15 mouse cellular contexts compared by ENCODE assay signal in genomic region chr7:47034785-47035384, GRCm38 (mm10). TPM values are rescaled to one million over a fixed set of nuclear protein-coding genes. Genes with fewer than 3 reads are reported as not detected.
"Had no signal": no experiment of that assay in that cellular context is flagged by ENCODE, and none has a peak within 500 bp of the region (broad histone marks: within the 10 kb centered on the region; RNA-seq: fewer than 3 reads in every experiment).

No protein-coding gene starts in this region.

- DNase-seq: kidney, adult 8-10 months; kidney, postnatal 25 days; lung, embryonic 14.5 days; lung, postnatal 10 days; lung, postnatal 4 days; right cerebral cortex, adult 18-20 months; right cerebral cortex, postnatal 25 days; thymus, postnatal 4 days had no signal

- ATAC-seq: intestine, embryonic 15.5 days; midbrain, embryonic 13.5 days had no signal

RNA-seq across cellular contexts. Expression of gene Gm9999, which starts 51.5 kb away (rescaled TPM):
- total RNA-seq: layer of hippocampus, adult 2 months; layer of hippocampus, postnatal 14 days; left cerebral cortex, adult 2 months; left cerebral cortex, postnatal 25 days; midbrain, postnatal 0 days had no signal
